Mouse (Mus musculus) liver, postnatal 0 days (tissue): ENCODE data around the gene Man1c1.

Experiments
- CTCF ChIP-seq: sonication (generic); IDR thresholded peaks from 2 replicates; pipeline ENCODE4 v1.5.1; 2016; ENCODE audit warnings: antibody characterized with exemption, low read depth
- EP300 ChIP-seq: IDR thresholded peaks from 2 replicates; pipeline ENCODE4 v1.6.1; 2016; ENCODE audit warnings: antibody characterized with exemption, low read depth, mild to moderate bottlenecking

DNA sequence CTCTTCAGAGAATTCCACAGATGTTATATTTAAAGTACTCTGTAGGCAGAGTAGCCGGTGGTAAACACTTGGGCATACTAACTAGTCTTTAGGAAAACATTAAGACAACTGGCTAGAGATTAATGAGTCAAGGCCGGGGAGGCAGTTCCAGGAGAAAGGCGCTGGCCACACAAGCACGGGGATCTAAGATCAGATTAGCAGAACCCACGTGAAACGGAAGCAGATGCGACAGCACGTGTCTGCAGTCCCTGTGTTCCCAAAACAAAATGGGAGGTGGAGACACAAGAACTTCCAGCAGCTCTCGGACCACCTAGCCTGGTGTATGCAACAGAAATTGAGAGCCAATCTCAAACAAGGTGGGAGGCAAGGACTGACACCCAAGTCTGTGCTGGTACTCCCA lies 82.4 kb downstream of the Man1c1 start:
- no peak for TF ChIP-seq CTCF
- TF ChIP-seq EP300 = no peak
